ENCODE assay signal across 26 mouse cellular contexts in genomic region chr7:45667761-45668160, GRCm38 (mm10). TPM values are rescaled to one million over a fixed set of nuclear protein-coding genes. Genes with fewer than 3 reads are reported as not detected.
DNase-seq lines count a peak whose midpoint lies in the region; ATAC-seq and TF ChIP-seq lines count a peak whose summit lies in the region.
"Had no signal": no experiment of that assay in that cellular context is flagged by ENCODE, and none has a peak within 500 bp of the region (broad histone marks: within the 10 kb centered on the region; RNA-seq: fewer than 3 reads in every experiment).

No protein-coding gene starts in this region.

- no peak overlapping the region for H3K27ac ChIP-seq in embryonic facial prominence, embryonic 14.5 days (replicated peaks; ENCODE audit: low read depth, low read length)
- H3K27ac ChIP-seq in embryonic facial prominence, embryonic 10.5 days (replicated peaks): no peak overlapping the region
- H3K27ac ChIP-seq in layer of hippocampus, adult 2 months: peak overlapping the region; percentile 61; the same call in 1 of the 2 replicates
- H3K27ac ChIP-seq: forebrain, embryonic 12.5 days; heart, adult 2 months; heart, embryonic 13.5 days; hindbrain, embryonic 13.5 days; limb, embryonic 12.5 days; liver, embryonic 12.5 days; neural tube, embryonic 13.5 days had no signal

- H3K9ac ChIP-seq in embryonic facial prominence, embryonic 14.5 days (ENCODE audit: low read depth, low read length): no peak overlapping the region
- H3K9ac ChIP-seq: forebrain, embryonic 12.5 days; heart, embryonic 13.5 days; hindbrain, embryonic 13.5 days; limb, embryonic 12.5 days; liver, embryonic 12.5 days; neural tube, embryonic 13.5 days had no signal

- no peak for TF ChIP-seq CTCF in layer of hippocampus, adult 2 months (conservative IDR thresholded peaks at IDR 0.05)

- no peaks in the 10 kb centered on the region for H3K9me3 ChIP-seq in embryonic facial prominence, embryonic 14.5 days (ENCODE audit: control insufficient read depth, low read length)
- H3K9me3 ChIP-seq in embryonic facial prominence, embryonic 10.5 days: 0 out of 2 replicates have a peak, but pooled peaks cover 6% of the 10 kb centered on the region
- H3K9me3 ChIP-seq: forebrain, embryonic 12.5 days; hindbrain, embryonic 13.5 days; liver, embryonic 12.5 days; neural tube, embryonic 13.5 days had no signal

- H3K4me2 ChIP-seq in embryonic facial prominence, embryonic 14.5 days (ENCODE audit: low read depth, low read length): no peak overlapping the region
- H3K4me2 ChIP-seq: forebrain, embryonic 12.5 days; heart, embryonic 13.5 days; hindbrain, embryonic 13.5 days; limb, embryonic 12.5 days; liver, embryonic 12.5 days; midbrain, embryonic 11.5 days; neural tube, embryonic 13.5 days had no signal

- no peaks in the 10 kb centered on the region for H3K27me3 ChIP-seq in embryonic facial prominence, embryonic 14.5 days (replicated peaks; ENCODE audit: control insufficient read depth, insufficient read depth, low read length)
- no peaks in the 10 kb centered on the region; the same call in 1 of the 2 replicates for H3K27me3 ChIP-seq in embryonic facial prominence, embryonic 10.5 days (replicated peaks; ENCODE audit: low read depth, poor library complexity, severe bottlenecking)
- H3K27me3 ChIP-seq: limb, embryonic 12.5 days; neural tube, embryonic 13.5 days had no signal

- 68% methylated on average over 14 of the region's 14 CpGs for WGBS in embryonic facial prominence, embryonic 14.5 days
- WGBS in embryonic facial prominence, embryonic 10.5 days: 68% methylated on average over 14 of the region's 14 CpGs

- ATAC-seq in embryonic facial prominence, embryonic 14.5 days (ENCODE audit: low read depth): no peak
- ATAC-seq: inflammation-experienced regulatory T-cells, adult 6 months; liver, embryonic 12.5 days had no signal

- DNase-seq in embryonic facial prominence, embryonic 14.5 days (ENCODE audit: low spot score): peak; percentile 69
- no peak for DNase-seq in embryonic facial prominence, embryonic 10.5 days (ENCODE audit: low spot score)
- DNase-seq in layer of hippocampus, adult 2 months (ENCODE audit: low spot score in 2 of 2): peak in 1 of 2 experiments; percentile 61
- DNase-seq in layer of hippocampus, adult 11-12 months (ENCODE audit: low spot score): no peak
- peak; percentile 64 to 75 for DNase-seq in right cerebral cortex, postnatal 10 days (ENCODE audit: low spot score in 2 of 2)
- DNase-seq in right cerebral cortex, postnatal 36 days (ENCODE audit: low spot score in 2 of 2): no peak
- no peak for DNase-seq in urinary bladder, postnatal 4 days (ENCODE audit: low spot score in 2 of 2)
- no peak for DNase-seq in thymus, adult 18-20 months
- DNase-seq: adrenal gland, postnatal 14 days; cerebellum, adult 11-12 months; gastrocnemius, postnatal 25 days; heart, adult 2 months; kidney, adult 18-20 months; kidney, postnatal 4 days; lung, adult 18-20 months; lung, postnatal 10 days; thymus, postnatal 36 days had no signal

- H3K36me3 ChIP-seq in embryonic facial prominence, embryonic 14.5 days (ENCODE audit: control insufficient read depth, insufficient read depth, low read length): no peaks in the 10 kb centered on the region
- H3K36me3 ChIP-seq in embryonic facial prominence, embryonic 10.5 days (replicated peaks): no peaks in the 10 kb centered on the region
- H3K36me3 ChIP-seq: forebrain, embryonic 12.5 days; heart, embryonic 13.5 days; hindbrain, embryonic 13.5 days; limb, embryonic 12.5 days; liver, embryonic 12.5 days; neural tube, embryonic 13.5 days had no signal

- no peak overlapping the region for H3K4me3 ChIP-seq in embryonic facial prominence, embryonic 14.5 days (ENCODE audit: low read depth, low read length)
- no peak overlapping the region for H3K4me3 ChIP-seq in embryonic facial prominence, embryonic 10.5 days
- no peak overlapping the region for H3K4me3 ChIP-seq in layer of hippocampus, adult 2 months
- H3K4me3 ChIP-seq: forebrain, embryonic 12.5 days; heart, adult 2 months; heart, embryonic 13.5 days; hindbrain, embryonic 13.5 days; limb, embryonic 12.5 days; liver, embryonic 12.5 days; neural tube, embryonic 13.5 days had no signal

- peaks cover 9% of the 10 kb centered on the region; the same call in 1 of the 2 replicates for H3K4me1 ChIP-seq in embryonic facial prominence, embryonic 14.5 days (ENCODE audit: control insufficient read depth, insufficient read depth, low read length)
- peaks cover 30% of the 10 kb centered on the region for H3K4me1 ChIP-seq in embryonic facial prominence, embryonic 10.5 days
- H3K4me1 ChIP-seq: forebrain, embryonic 12.5 days; hindbrain, embryonic 13.5 days had no signal

RNA-seq across cellular contexts. Expression of gene Fut2, which starts 1.6 kb away (rescaled TPM):
- 1.9 and 2.2 TPM in 2 replicates for polyA plus RNA-seq in embryonic facial prominence, embryonic 14.5 days (2014; fragmentation: Nextera tagmentation; extraction: Ambion mirVana)
- polyA plus RNA-seq in embryonic facial prominence, embryonic 10.5 days (2016; fragmentation: Nextera tagmentation; extraction: Ambion mirVana): 0.07 and 0.16 TPM in 2 replicates
- under 1 TPM; 0.13 to 0.25 TPM for total RNA-seq in layer of hippocampus, adult 2 months (2021)
- total RNA-seq: adrenal gland, postnatal 14 days had no signal
- polyA plus RNA-seq: embryonic facial prominence, embryonic 11.5 days; inflammation-experienced regulatory T-cells, adult 6 months; liver, embryonic 12.5 days; midbrain, embryonic 11.5 days had no signal

RNA-seq across cellular contexts. Expression of gene Ntn5, which starts 16.1 kb away (rescaled TPM):
- 3.4 and 3.7 TPM in 2 replicates for polyA plus RNA-seq in embryonic facial prominence, embryonic 14.5 days (2014; fragmentation: Nextera tagmentation; extraction: Ambion mirVana)
- 0.28 and 0.42 TPM in 2 replicates for polyA plus RNA-seq in embryonic facial prominence, embryonic 10.5 days (2016; fragmentation: Nextera tagmentation; extraction: Ambion mirVana)
- total RNA-seq in layer of hippocampus, adult 2 months (2021): 1 to 10 TPM; 6.3 to 9.3 TPM
- total RNA-seq: adrenal gland, postnatal 14 days had no signal
- polyA plus RNA-seq: inflammation-experienced regulatory T-cells, adult 6 months; liver, embryonic 12.5 days; midbrain, embryonic 11.5 days had no signal

RNA-seq across cellular contexts. Expression of gene Sec1, which starts 26.4 kb away (rescaled TPM):
- 2.1 and 2.5 TPM in 2 replicates for polyA plus RNA-seq in embryonic facial prominence, embryonic 14.5 days (2014; fragmentation: Nextera tagmentation; extraction: Ambion mirVana)
- 0.55 and 0.64 TPM in 2 replicates for polyA plus RNA-seq in embryonic facial prominence, embryonic 10.5 days (2016; fragmentation: Nextera tagmentation; extraction: Ambion mirVana)
- total RNA-seq in layer of hippocampus, adult 2 months (2021): 1 to 10 TPM; 2.2 to 2.3 TPM

RNA-seq across cellular contexts. Expression of gene Mamstr, which starts 28.0 kb away (rescaled TPM):
- 23.3 and 28.8 TPM in 2 replicates for polyA plus RNA-seq in embryonic facial prominence, embryonic 14.5 days (2014; fragmentation: Nextera tagmentation; extraction: Ambion mirVana)
- polyA plus RNA-seq in embryonic facial prominence, embryonic 10.5 days (2016; fragmentation: Nextera tagmentation; extraction: Ambion mirVana): 1.3 and 3.1 TPM in 2 replicates
- total RNA-seq in layer of hippocampus, adult 2 months (2021): 1 to 10 TPM; 1.2 to 4.8 TPM
- polyA plus RNA-seq: inflammation-experienced regulatory T-cells, adult 6 months had no signal

RNA-seq across cellular contexts. Expression of gene Car11, which starts 31.9 kb away (rescaled TPM):
- polyA plus RNA-seq in embryonic facial prominence, embryonic 14.5 days (2014; fragmentation: Nextera tagmentation; extraction: Ambion mirVana): 7.9 and 8.9 TPM in 2 replicates
- polyA plus RNA-seq in embryonic facial prominence, embryonic 10.5 days (2016; fragmentation: Nextera tagmentation; extraction: Ambion mirVana): 8.5 and 9.1 TPM in 2 replicates
- total RNA-seq in layer of hippocampus, adult 2 months (2021): 100 to 1,000 TPM; 184 to 211 TPM

Comparison
In these comparisons a context has a peak if more than half of its experiments do, and no peak if none do; other contexts are left out.
1. DNase-seq: peak in embryonic facial prominence, embryonic 14.5 days (single experiment) and right cerebral cortex, postnatal 10 days (2 of 2); none in embryonic facial prominence, embryonic 10.5 days (single experiment), layer of hippocampus, adult 11-12 months (single experiment), right cerebral cortex, postnatal 36 days (0 of 2), urinary bladder, postnatal 4 days (0 of 2) and thymus, adult 18-20 months (0 of 2).